Mouse (Mus musculus) brain, embryonic 14.5 days (tissue): Measurements from ENCODE around the gene Zfp91. TPM values are rescaled to one million over a fixed set of nuclear protein-coding genes. Genes with fewer than 3 reads are reported as not detected.

Experiments
- DNase-seq: peaks from one replicate; pipeline ENCODE4 v3.0.0-alpha.2; 2011; ENCODE audit warnings: low read depth
- CTCF ChIP-seq: fragments of 200-500 bp; IDR thresholded peaks from 2 replicates; pipeline ENCODE4 v1.5.1; 2012; ENCODE audit warnings: inconsistent platforms, mild to moderate bottlenecking, moderate library complexity, borderline replicate concordance; ENCODE audit not compliant: insufficient read depth, insufficient read length; ENCODE audit errors: extremely low read depth
- POLR2A ChIP-seq: fragments of 200-500 bp; IDR thresholded peaks from 2 replicates; pipeline ENCODE4 v1.6.1; 2012; ENCODE audit warnings: mild to moderate bottlenecking, inconsistent platforms, borderline replicate concordance; ENCODE audit not compliant: poor library complexity, insufficient read depth, insufficient read length, severe bottlenecking; ENCODE audit errors: extremely low read depth
- polyA plus RNA-seq: library from polyadenylated mRNA; depleted of rRNA; stranded (reverse); fragments of >200 nt; gene quantifications from 2 replicates; pipeline ENCODE4 v1.2.3, GENCODE M21; 2012

Zfp91 gene
- polyA plus RNA-seq, 1 experiment: 41.0 TPM

GRCm38 (mm10) chr19:12805730-12806129, 9.8 kb upstream of the Zfp91 start:
- DNase-seq: no peak
- TF ChIP-seq CTCF (no peak), POLR2A (no peak)

DNA sequence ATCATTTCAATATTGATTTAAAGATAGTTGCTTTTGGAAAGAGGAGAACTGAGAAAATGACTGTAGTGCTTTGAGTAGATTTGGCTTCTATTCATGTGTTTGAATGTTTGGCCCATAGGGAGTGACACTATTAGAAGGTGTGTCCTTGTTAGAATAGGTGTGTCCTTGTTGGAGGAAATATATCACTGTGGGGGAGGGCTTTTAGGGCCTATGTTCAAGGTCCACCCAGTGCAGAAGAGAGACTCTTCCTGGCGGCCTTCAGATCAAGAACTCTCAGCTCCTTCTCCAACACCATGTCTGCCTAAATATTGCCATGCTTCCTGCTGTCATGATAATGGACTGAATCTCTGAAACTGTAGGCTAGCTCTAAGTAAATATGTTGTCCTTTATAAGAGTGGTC, 8.3 kb upstream of the Zfp91 start:
- TF ChIP-seq CTCF (no peak), POLR2A (no peak)

GRCm38 (mm10) chr19:12802830-12803229, 6.9 kb upstream of the Zfp91 start:
- DNase-seq: no peak
- no peak for TF ChIP-seq CTCF
- TF ChIP-seq POLR2A: no peak

More for the DNA sequence above, 8.3 kb upstream of the Zfp91 start:
- DNase-seq: no peak

DNA sequence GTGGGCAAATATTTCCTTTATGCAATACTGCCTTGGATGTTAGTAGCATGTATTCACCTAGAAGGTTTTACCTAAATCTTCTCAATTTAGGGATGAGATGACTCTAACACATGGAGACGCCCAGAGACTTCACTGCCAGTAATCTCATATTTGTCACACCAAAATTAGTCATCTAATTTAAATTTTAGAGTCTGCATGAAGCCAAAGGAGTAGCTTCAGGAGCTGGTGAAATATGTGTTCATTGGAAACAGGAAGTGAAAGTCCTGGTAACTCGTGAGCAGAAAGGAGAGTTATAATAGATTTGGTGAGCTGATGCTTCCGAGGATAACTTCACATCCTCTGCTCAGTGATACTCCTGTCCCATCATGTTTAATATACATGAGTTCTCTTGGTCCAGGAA, 5.1 kb upstream of the Zfp91 start:
- TF ChIP-seq POLR2A (no peak), CTCF (no peak)

GRCm38 (mm10) chr19:12800621-12801020, 4.7 kb upstream of the Zfp91 start:
- TF ChIP-seq POLR2A: no peak
- TF ChIP-seq CTCF: no peak
- no peak for DNase-seq

More for the DNA sequence above, 5.1 kb upstream of the Zfp91 start:
- DNase-seq: no peak

GRCm38 (mm10) chr19:12799081-12799480, 3.2 kb upstream of the Zfp91 start:
- DNase-seq: no peak
- no peak for TF ChIP-seq POLR2A
- TF ChIP-seq CTCF: no peak

GRCm38 (mm10) chr19:12798404-12798803, 2.5 kb upstream of the Zfp91 start:
- DNase-seq: no peak
- TF ChIP-seq POLR2A (no peak), CTCF (no peak)

DNA sequence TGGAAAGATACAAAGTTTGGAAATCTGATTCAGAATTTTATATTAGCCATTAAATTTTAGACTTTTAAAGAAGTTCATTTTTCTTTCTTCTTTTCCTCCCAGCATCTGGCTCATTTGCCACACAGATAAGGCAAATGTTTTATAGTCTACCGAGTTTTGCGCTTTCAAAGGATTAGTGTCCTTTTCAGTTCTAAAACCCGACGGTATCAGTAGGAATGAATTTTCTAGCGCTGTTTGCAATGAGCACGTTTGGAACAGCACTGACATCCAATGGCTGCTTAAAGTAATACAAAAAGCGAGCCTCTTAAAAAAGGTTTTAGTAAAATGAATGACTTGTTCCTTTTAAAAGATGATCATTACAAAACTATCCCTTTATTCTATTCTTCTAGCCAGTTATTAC, 1.1 kb upstream of the Zfp91 start:
- DNase-seq: peak; percentile 75

GRCm38 (mm10) chr19:12796328-12796931, 504 bp upstream of the Zfp91 start:
- DNase-seq: no peak
- TF ChIP-seq POLR2A: no peak
- no peak for TF ChIP-seq CTCF

More for the DNA sequence above, 1.1 kb upstream of the Zfp91 start:
- TF ChIP-seq POLR2A: no peak
- TF ChIP-seq CTCF: peak; percentile 23; the same call in 1 of the 2 replicates

- no peak for DNase-seq
- TF ChIP-seq CTCF (no peak), POLR2A (peak; percentile 65)
Observed at GRCm38 (mm10) chr19:12795110-12795509, 816 bp downstream of the Zfp91 start.

- peak; percentile 95 for DNase-seq
- peak; percentile 68 for TF ChIP-seq CTCF
- TF ChIP-seq POLR2A: no peak; the same call in 1 of the 2 replicates
Observed at GRCm38 (mm10) chr19:12794056-12795044, 1.6 kb downstream of the Zfp91 start.
